Mouse (Mus musculus) limb, embryonic 13.5 days (tissue): ENCODE data around the gene Nap1l4. TPM values are rescaled to one million over a fixed set of nuclear protein-coding genes. Genes with fewer than 3 reads are reported as not detected.

Experiments used
- ATAC-seq: fragments of 200-750 bp; cut with Nextera tagmentation; 2 replicates; pipeline ENCODE4 v1.8.0; 2017; ENCODE audit warnings: low read depth, moderate number of reproducible peaks, moderate TSS enrichment; ENCODE audit not compliant: low FRiP score
- H3K27ac ChIP-seq: fragments of 300-500 bp; sonication (generic); 2 replicates; pipeline ENCODE4 v1.5.1; 2015; ENCODE audit warnings: inconsistent platforms, mild to moderate bottlenecking, moderate library complexity
- H3K27me3 ChIP-seq: fragments of 300-500 bp; sonication (generic); 2 replicates; pipeline ENCODE4 v1.6.1; 2015; ENCODE audit warnings: mild to moderate bottlenecking, inconsistent platforms
- H3K36me3 ChIP-seq: fragments of 300-500 bp; sonication (generic); 2 replicates; pipeline ENCODE4 v1.6.1; 2015; ENCODE audit warnings: inconsistent platforms, mild to moderate bottlenecking, moderate library complexity
- H3K4me1 ChIP-seq: fragments of 300-500 bp; sonication (generic); 2 replicates; pipeline ENCODE4 v1.6.1; 2015; ENCODE audit warnings: inconsistent platforms
- H3K4me2 ChIP-seq: fragments of 300-500 bp; sonication (generic); replicated peaks from 2 replicates; pipeline ENCODE4 v1.6.1; 2015; ENCODE audit warnings: inconsistent platforms, mild to moderate bottlenecking, moderate library complexity
- H3K4me3 ChIP-seq: fragments of 300-500 bp; sonication (generic); 2 replicates; pipeline ENCODE4 v1.5.1; 2015; ENCODE audit warnings: moderate library complexity, mild to moderate bottlenecking, inconsistent platforms
- H3K9ac ChIP-seq: fragments of 300-500 bp; sonication (generic); 2 replicates; pipeline ENCODE4 v1.6.1; 2015; ENCODE audit warnings: mild to moderate bottlenecking, inconsistent platforms
- H3K9me3 ChIP-seq: fragments of 300-500 bp; sonication (generic); 2 replicates; pipeline ENCODE4 v1.6.1; 2016; ENCODE audit warnings: inconsistent platforms
- WGBS: fragments of 180-500 bp; shearing (Covaris S2); methylation state at CpG from one replicate; pipeline ENCODE4 v1.1.7; 2015; 5-methylcytosine and 5-hydroxymethylcytosine counted together
- polyA plus RNA-seq: library from polyadenylated mRNA; unstranded; fragments of >200 nt; fragmentation: Nextera tagmentation; extraction: Ambion mirVana; gene quantifications from 2 replicates; pipeline ENCODE4 v1.2.1, GENCODE M21; 2015

The Nap1l4 gene
- 281 and 285 TPM in 2 replicates for polyA plus RNA-seq

DNA sequence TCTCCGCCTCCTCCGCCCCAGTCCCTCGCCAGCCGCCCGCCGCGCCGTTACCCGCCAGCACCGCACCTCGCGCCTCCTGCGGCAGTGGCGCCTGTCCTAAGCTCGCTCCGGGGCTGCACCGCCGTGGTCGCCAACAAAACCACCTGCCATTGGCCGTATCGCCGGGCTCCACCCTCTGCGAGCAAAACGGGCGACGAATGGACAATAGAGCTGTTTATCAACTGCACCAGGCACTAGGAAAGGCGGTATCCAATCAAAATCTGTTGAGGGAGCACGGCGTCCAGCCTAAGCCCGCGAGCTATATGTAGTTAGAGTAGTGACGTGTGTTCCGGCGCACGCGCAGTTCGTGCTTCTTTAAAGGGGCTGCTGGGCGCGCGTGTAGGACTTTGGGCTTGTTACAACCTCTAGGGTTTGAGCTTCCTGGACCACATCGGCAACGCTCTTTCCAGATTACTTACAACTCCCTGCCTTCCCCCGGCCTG lies at the start of gene Nap1l4:
Gene Nap1l4, minus strand, starts transcription at position 131 of the 482 bp plus-strand sequence.
- H3K36me3 ChIP-seq, result peaks cover 16% of the 10 kb centered on the region
- H3K27ac ChIP-seq, result peak within 1 kb of the TSS; percentile 92
- H3K9me3 ChIP-seq, result no peaks in the 10 kb centered on the region
- peak within 1 kb of the TSS; percentile 84 for H3K4me2 ChIP-seq
- WGBS, result under 1% methylated on average over 36 of the region's 43 CpGs
- ATAC-seq, result peak; percentile 99
- peak within 1 kb of the TSS; percentile 95 for H3K4me3 ChIP-seq
- H3K4me1 ChIP-seq, result peaks cover 30% of the 10 kb centered on the region
- no peaks in the 10 kb centered on the region for H3K27me3 ChIP-seq
- peak within 1 kb of the TSS; percentile 90 for H3K9ac ChIP-seq

GRCm38 (mm10) chr7:143594865-143595264 lies 46.0 kb upstream of the Nap1l4 start:
- H3K4me1 ChIP-seq, result peaks cover 21% of the 10 kb centered on the region
- no peak overlapping the region for H3K4me3 ChIP-seq

DNA sequence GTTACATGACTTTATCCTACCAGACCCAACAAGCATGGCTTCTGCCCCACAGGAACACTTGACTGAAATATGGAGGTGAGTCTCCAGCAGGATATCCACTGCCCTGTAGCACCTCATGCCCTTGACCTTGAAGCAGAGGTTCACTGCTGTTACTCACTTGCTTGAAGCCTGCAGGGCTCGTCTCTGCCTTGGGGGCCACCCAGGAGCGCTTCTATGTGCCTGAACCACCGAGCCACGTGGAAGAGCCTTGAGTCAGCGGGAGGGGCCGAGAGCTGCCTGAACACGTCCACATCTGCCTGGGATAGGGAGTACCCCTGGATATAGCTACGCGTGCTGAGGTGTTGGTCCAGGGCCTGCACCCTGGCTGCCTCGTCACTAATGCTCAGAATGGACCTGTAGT lies 43.3 kb upstream of the Nap1l4 start:
- Histone ChIP-seq H3K36me3 (peaks cover 68% of the 10 kb centered on the region), H3K9me3 (no peaks in the 10 kb centered on the region), H3K4me1 (peaks cover 8% of the 10 kb centered on the region; the same call in 1 of the 2 replicates), H3K27me3 (no peaks in the 10 kb centered on the region), H3K4me3 (no peak overlapping the region), H3K9ac (no peak overlapping the region), H3K27ac (no peak overlapping the region), H3K4me2 (no peak overlapping the region)
- ATAC-seq, result no peak
- WGBS, result 86% methylated on average over 10 of the region's 10 CpGs

More at GRCm38 (mm10) chr7:143594865-143595264, 46.0 kb upstream of the Nap1l4 start:
- Histone ChIP-seq H3K36me3 (peaks cover 42% of the 10 kb centered on the region), H3K27ac (no peak overlapping the region), H3K4me2 (no peak overlapping the region), H3K9ac (no peak overlapping the region), H3K9me3 (no peaks in the 10 kb centered on the region), H3K27me3 (no peaks in the 10 kb centered on the region)
- 38% methylated on average over 5 of the region's 5 CpGs for WGBS
- ATAC-seq, result no peak

DNA sequence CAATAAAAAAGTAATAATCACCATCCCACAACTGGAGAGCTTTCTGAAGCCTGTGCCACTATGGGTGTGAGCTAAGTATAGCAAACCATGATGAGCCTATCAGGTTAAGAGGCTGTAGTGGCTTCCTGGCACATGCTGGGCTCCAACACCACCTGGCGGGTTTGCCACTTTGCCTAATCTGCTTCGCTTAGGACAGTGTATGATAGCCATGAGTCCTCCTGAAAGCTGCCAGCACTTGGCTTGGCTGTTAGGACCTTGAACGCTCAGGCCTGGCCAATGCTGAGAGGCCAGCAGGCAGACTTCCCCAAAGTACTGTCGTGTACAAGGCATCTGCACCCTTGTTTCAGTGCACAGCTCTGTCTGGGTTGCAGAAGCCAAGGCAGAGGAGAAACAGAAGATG lies 39.1 kb upstream of the Nap1l4 start:
- H3K4me1 ChIP-seq, result no peaks in the 10 kb centered on the region
- no peak for ATAC-seq
- H3K9me3 ChIP-seq, result no peaks in the 10 kb centered on the region
- no peak overlapping the region for H3K9ac ChIP-seq
- peaks cover 97% of the 10 kb centered on the region for H3K36me3 ChIP-seq
- H3K4me2 ChIP-seq, result no peak overlapping the region
- H3K4me3 ChIP-seq, result no peak overlapping the region
- no peaks in the 10 kb centered on the region for H3K27me3 ChIP-seq
- WGBS, result 91% methylated on average over 4 of the region's 4 CpGs
- H3K27ac ChIP-seq, result no peak overlapping the region

DNA sequence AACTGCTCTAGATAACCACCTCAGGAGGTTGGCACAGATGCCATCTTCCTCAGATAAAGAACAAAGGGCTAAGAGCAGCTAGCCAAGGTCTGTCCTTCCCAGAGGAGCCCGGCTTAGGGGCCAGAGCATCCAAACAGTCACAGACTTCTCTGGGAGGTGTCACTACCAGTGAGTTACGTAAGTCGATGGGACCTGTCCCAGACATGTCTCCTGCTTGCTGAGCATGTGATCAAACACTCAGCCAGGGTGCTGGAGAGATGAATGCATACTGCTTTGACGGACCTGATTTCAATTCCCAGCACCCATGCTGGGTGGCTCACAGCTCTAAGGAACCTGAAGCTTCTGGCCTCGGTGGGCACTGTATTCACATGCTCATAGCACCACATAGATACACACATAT lies 38.7 kb upstream of the Nap1l4 start:
- 91% methylated on average over 5 of the region's 5 CpGs for WGBS
- H3K9ac ChIP-seq, result no peak overlapping the region
- no peaks in the 10 kb centered on the region for H3K4me1 ChIP-seq
- no peaks in the 10 kb centered on the region for H3K27me3 ChIP-seq
- no peaks in the 10 kb centered on the region for H3K9me3 ChIP-seq
- H3K36me3 ChIP-seq, result peaks cover 97% of the 10 kb centered on the region
- no peak overlapping the region for H3K4me3 ChIP-seq
- no peak for ATAC-seq
- no peak overlapping the region for H3K27ac ChIP-seq
- H3K4me2 ChIP-seq, result no peak overlapping the region

- H3K9ac ChIP-seq, result no peak overlapping the region
- 36% methylated on average over 3 of the region's 3 CpGs for WGBS
- H3K4me2 ChIP-seq, result no peak overlapping the region
- no peaks in the 10 kb centered on the region for H3K4me1 ChIP-seq
- no peak for ATAC-seq
- H3K9me3 ChIP-seq, result no peaks in the 10 kb centered on the region
- H3K27ac ChIP-seq, result no peak overlapping the region
- no peaks in the 10 kb centered on the region for H3K27me3 ChIP-seq
- H3K36me3 ChIP-seq, result peaks cover 93% of the 10 kb centered on the region
- H3K4me3 ChIP-seq, result no peak overlapping the region
Measured at GRCm38 (mm10) chr7:143583956-143584355, 35.0 kb upstream of the Nap1l4 start.

DNA sequence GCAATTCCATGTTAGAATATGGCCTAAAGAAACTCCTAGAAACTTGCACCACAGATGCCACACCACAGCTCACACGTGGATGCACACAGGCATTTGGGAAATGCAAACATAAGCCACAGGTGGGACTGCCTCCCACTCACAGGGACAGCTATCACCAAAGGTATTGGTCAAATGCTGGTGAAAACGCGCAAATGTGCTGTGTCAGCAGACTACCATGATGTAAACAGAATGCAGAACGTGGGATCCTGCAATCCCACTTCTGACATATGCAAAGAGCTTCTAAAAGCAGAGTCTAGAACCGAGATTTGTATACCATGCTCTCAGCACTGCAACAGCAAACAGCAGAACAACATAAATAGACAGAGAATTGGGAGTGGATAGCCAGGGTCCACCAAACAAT lies 34.1 kb upstream of the Nap1l4 start:
- Histone ChIP-seq H3K9me3 (no peaks in the 10 kb centered on the region), H3K4me1 (no peaks in the 10 kb centered on the region), H3K27me3 (no peaks in the 10 kb centered on the region), H3K36me3 (peaks cover 93% of the 10 kb centered on the region), H3K4me3 (no peak overlapping the region), H3K9ac (no peak overlapping the region), H3K27ac (no peak overlapping the region), H3K4me2 (no peak overlapping the region)
- ATAC-seq, result no peak
- 91% methylated on average over 5 of the region's 5 CpGs for WGBS

DNA sequence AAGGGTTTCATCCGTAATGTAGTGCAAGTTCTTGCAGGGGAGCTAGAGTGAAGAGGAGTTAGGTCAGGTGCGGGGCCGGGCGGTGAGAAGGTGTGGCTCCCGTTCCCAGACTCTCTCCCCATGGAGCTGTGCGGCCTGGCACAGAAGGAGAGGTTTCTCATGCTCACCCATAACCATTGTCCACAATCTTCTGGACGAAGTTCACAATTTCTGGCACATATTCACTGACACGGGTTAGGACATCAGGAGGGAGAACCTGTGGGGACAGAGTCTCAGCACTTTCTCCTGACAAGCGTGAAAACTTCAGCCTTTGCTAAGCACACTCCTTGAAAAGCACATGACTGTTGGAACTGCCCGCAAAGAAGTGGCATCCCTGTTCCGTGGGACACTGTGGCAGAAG lies 26.8 kb upstream of the Nap1l4 start:
- Histone ChIP-seq H3K4me1 (no peaks in the 10 kb centered on the region), H3K27me3 (no peaks in the 10 kb centered on the region), H3K36me3 (peaks cover 95% of the 10 kb centered on the region), H3K9me3 (no peaks in the 10 kb centered on the region), H3K27ac (no peak overlapping the region), H3K4me2 (no peak overlapping the region), H3K4me3 (no peak overlapping the region), H3K9ac (no peak overlapping the region)
- 94% methylated on average over 11 of the region's 11 CpGs for WGBS
- ATAC-seq, result no peak

DNA sequence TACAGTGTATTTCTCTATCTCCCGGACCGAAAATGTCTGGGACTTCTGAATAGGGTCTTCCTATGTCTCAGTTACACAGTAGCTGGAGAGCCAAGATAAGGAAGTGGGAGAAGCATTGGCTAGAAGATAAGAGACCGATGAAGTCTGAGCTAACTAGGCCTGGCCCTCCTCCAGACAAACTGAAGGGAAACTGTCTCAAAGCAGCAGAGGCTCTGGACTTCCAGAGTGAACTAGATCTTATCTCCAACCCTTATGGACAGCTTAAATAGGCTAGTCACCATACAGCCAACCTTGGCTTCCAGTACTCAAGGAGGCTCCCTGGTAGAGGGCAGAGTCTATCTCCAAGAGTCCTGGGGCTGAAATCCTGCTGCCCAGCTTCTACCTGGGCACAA lies 16.7 kb upstream of the Nap1l4 start:
- peaks cover 98% of the 10 kb centered on the region for H3K36me3 ChIP-seq
- H3K4me3 ChIP-seq, result no peak overlapping the region
- H3K9me3 ChIP-seq, result no peaks in the 10 kb centered on the region
- no peak overlapping the region for H3K9ac ChIP-seq
- no peak overlapping the region for H3K27ac ChIP-seq
- H3K4me1 ChIP-seq, result no peaks in the 10 kb centered on the region
- WGBS, result 97% methylated on average over 3 of the region's 3 CpGs
- H3K4me2 ChIP-seq, result no peak overlapping the region
- no peak for ATAC-seq
- H3K27me3 ChIP-seq, result no peaks in the 10 kb centered on the region

DNA sequence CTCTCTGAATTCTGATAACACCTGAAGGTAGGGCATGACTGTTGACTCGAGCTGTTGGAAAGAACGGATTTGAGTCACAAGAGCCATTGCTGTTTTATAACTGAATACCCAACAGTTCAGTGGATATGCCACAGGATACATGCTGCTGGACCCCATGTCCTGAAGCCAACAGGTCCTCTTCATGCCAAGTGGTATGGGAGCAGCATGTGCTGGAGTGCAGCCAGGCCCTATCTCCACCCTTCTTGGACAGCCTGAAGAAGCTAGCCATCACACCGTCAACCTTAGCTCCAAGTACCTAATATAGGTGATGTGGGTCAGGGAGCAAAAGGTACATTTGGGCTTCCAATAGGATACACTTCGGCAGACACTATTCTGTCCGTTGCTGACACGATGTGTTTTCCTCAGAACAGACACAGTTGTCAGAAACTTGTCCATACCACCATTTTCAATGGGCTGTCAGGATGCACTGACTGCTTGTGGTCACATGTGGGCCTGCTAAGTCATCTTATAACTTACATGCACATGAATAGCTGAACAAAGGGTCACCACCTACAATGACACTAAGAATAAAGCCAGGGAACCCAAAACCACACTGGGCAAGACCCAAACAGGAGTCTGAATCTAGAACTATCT lies 16.2 kb upstream of the Nap1l4 start:
- no peak for ATAC-seq
- no peaks in the 10 kb centered on the region for H3K4me1 ChIP-seq
- H3K27me3 ChIP-seq, result no peaks in the 10 kb centered on the region
- no peak overlapping the region for H3K4me2 ChIP-seq
- no peak overlapping the region for H3K27ac ChIP-seq
- no peak overlapping the region for H3K9ac ChIP-seq
- H3K9me3 ChIP-seq, result no peaks in the 10 kb centered on the region
- 94% methylated on average over 6 of the region's 6 CpGs for WGBS
- peaks cover 98% of the 10 kb centered on the region for H3K36me3 ChIP-seq
- H3K4me3 ChIP-seq, result no peak overlapping the region

GRCm38 (mm10) chr7:143563787-143564186 lies 14.9 kb upstream of the Nap1l4 start:
- Histone ChIP-seq H3K9me3 (no peaks in the 10 kb centered on the region), H3K36me3 (peaks cover 98% of the 10 kb centered on the region), H3K9ac (no peak overlapping the region), H3K4me2 (no peak overlapping the region), H3K27ac (no peak overlapping the region), H3K27me3 (no peaks in the 10 kb centered on the region), H3K4me3 (no peak overlapping the region), H3K4me1 (no peaks in the 10 kb centered on the region)
- ATAC-seq, result no peak
- 88% methylated on average over 5 of the region's 5 CpGs for WGBS

DNA sequence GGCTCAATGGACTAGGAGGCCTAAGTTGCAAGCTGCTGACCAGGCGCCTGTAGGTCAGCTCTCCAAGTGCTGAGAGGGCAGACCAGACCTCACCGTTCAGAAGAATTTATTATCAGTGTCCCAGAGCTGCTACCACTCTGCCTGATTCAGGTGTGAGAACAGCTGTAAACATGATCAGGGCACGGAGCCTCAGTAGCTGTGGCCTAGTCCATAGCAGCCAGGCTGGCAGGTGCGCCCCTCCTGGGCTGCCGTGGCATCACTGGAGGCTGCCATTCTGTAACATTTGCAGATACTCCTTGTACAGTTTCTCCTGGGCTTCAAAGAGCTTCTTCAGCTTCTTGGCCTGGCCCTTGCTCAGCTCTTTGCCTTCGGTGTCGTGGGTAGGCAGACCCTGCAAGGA lies 8.7 kb upstream of the Nap1l4 start:
- no peak overlapping the region for H3K4me2 ChIP-seq
- peaks cover 83% of the 10 kb centered on the region for H3K36me3 ChIP-seq
- H3K9ac ChIP-seq, result 0 out of 2 replicates have a peak overlapping the region, but pooled peaks have one; percentile 14
- H3K9me3 ChIP-seq, result no peaks in the 10 kb centered on the region
- no peak overlapping the region for H3K27ac ChIP-seq
- WGBS, result 95% methylated on average over 7 of the region's 7 CpGs
- H3K4me3 ChIP-seq, result no peak overlapping the region
- H3K4me1 ChIP-seq, result no peaks in the 10 kb centered on the region
- H3K27me3 ChIP-seq, result no peaks in the 10 kb centered on the region
- no peak for ATAC-seq
